Mouse (Mus musculus) midbrain, embryonic 16.5 days (tissue): ENCODE data around the gene Zfp266. TPM values are rescaled to one million over a fixed set of nuclear protein-coding genes. Genes with fewer than 3 reads are reported as not detected.
A peak's percentile ranks its signal among the peaks of the same experiment; 100 is the strongest.

Experiments
- ATAC-seq: fragments of 200-750 bp; cut with Nextera tagmentation; 2 replicates; pipeline ENCODE4 v1.8.0; 2017; ENCODE audit warnings: moderate TSS enrichment
- H3K27ac ChIP-seq: fragments of 300-500 bp; sonication (generic); 2 replicates; pipeline ENCODE4 v1.5.1; 2014; ENCODE audit warnings: mild to moderate bottlenecking, low read length, mixed read lengths
- H3K27me3 ChIP-seq: fragments of 300-500 bp; sonication (generic); 2 replicates; pipeline ENCODE4 v1.6.1; 2014; ENCODE audit warnings: low read depth, low read length, mixed read lengths; ENCODE audit not compliant: control insufficient read depth, insufficient read depth
- H3K36me3 ChIP-seq: fragments of 300-500 bp; sonication (generic); 2 replicates; pipeline ENCODE4 v1.6.1; 2014; ENCODE audit warnings: mild to moderate bottlenecking, low read length, moderate library complexity, mixed read lengths; ENCODE audit not compliant: control insufficient read depth, insufficient read depth
- H3K4me1 ChIP-seq: fragments of 300-500 bp; sonication (generic); 2 replicates; pipeline ENCODE4 v1.6.1; 2014; ENCODE audit warnings: mild to moderate bottlenecking, low read length, mixed read lengths; ENCODE audit not compliant: control insufficient read depth, insufficient read depth
- H3K4me2 ChIP-seq: fragments of 300-500 bp; sonication (generic); 2 replicates; pipeline ENCODE4 v1.6.1; 2014; ENCODE audit warnings: mild to moderate bottlenecking, low read length, mixed read lengths
- H3K4me3 ChIP-seq: fragments of 300-500 bp; sonication (generic); 2 replicates; pipeline ENCODE4 v1.5.1; 2014; ENCODE audit warnings: low read depth, mild to moderate bottlenecking, low read length, moderate library complexity, mixed read lengths
- H3K9ac ChIP-seq: fragments of 300-500 bp; sonication (generic); 2 replicates; pipeline ENCODE4 v1.6.1; 2014; ENCODE audit warnings: low read depth, low read length, mixed read lengths
- H3K9me3 ChIP-seq: fragments of 300-500 bp; sonication (generic); replicated peaks from 2 replicates; pipeline ENCODE4 v1.6.1; 2014; ENCODE audit warnings: mild to moderate bottlenecking, low read length, mixed read lengths; ENCODE audit not compliant: control insufficient read depth, poor library complexity, severe bottlenecking
- WGBS: fragments of 180-500 bp; shearing (Covaris S2); extraction: QIAGEN DNeasy Blood & Tissue Kit; methylation state at CpG from one replicate; pipeline ENCODE4 v1.1.7; 2014; 5-methylcytosine and 5-hydroxymethylcytosine counted together
- polyA plus RNA-seq: library from polyadenylated mRNA; unstranded; fragments of >200 nt; fragmentation: Nextera tagmentation; extraction: Ambion mirVana; gene quantifications from 2 replicates; pipeline ENCODE4 v1.2.1, GENCODE M21; 2015

The Zfp266 gene
- polyA plus RNA-seq, 1 experiment from 2014 or later: 109 TPM

- ATAC-seq: peak; percentile 77
- Histone ChIP-seq H3K4me2 (no peak overlapping the region), H3K4me1 (no peaks in the 10 kb centered on the region), H3K9me3 (no peaks in the 10 kb centered on the region), H3K9ac (no peak overlapping the region), H3K27me3 (no peaks in the 10 kb centered on the region; the same call in 1 of the 2 replicates), H3K27ac (no peak overlapping the region), H3K36me3 (peaks cover 33% of the 10 kb centered on the region), H3K4me3 (no peak overlapping the region)
- 59% methylated on average over 7 of the region's 7 CpGs for WGBS
Measured at GRCm38 (mm10) chr9:20466761-20467442, 54.3 kb downstream of the Zfp266 start.

- under 1% methylated on average over 48 of the region's 48 CpGs for whole genome bisulfite sequencing
- no peaks in the 10 kb centered on the region for H3K9me3 ChIP-seq
Measured at GRCm38 (mm10) chr9:20459377-20460317, 61.6 kb downstream of the Zfp266 start, which contains the start of gene Zfp26. Gene Zfp26, minus strand, starts transcription at chr9:20460162.

GRCm38 (mm10) chr9:20453647-20454046 is 67.6 kb downstream of the Zfp266 start:
- Histone ChIP-seq H3K9me3 (no peaks in the 10 kb centered on the region), H3K36me3 (peaks cover 5% of the 10 kb centered on the region; the same call in 1 of the 2 replicates), H3K4me3 (no peak overlapping the region), H3K27ac (no peak overlapping the region), H3K9ac (no peak overlapping the region), H3K4me2 (no peak overlapping the region), H3K4me1 (peaks cover 6% of the 10 kb centered on the region), H3K27me3 (no peaks in the 10 kb centered on the region)
- no peak for ATAC-seq
- 93% methylated on average over 4 of the region's 4 CpGs for WGBS

More at GRCm38 (mm10) chr9:20459377-20460317, 61.6 kb downstream of the Zfp266 start, which contains the start of gene Zfp26:
- H3K4me3 ChIP-seq: peak within 1 kb of the TSS; percentile 80
- peak within 1 kb of the TSS; percentile 89 for H3K9ac ChIP-seq
- peaks cover 16% of the 10 kb centered on the region for H3K4me1 ChIP-seq
- peak; percentile 91 for ATAC-seq
- peak within 1 kb of the TSS; percentile 84 for H3K27ac ChIP-seq
- H3K36me3 ChIP-seq: peaks cover 5% of the 10 kb centered on the region; the same call in 1 of the 2 replicates
- H3K4me2 ChIP-seq: peak within 1 kb of the TSS; percentile 97
- H3K27me3 ChIP-seq: no peaks in the 10 kb centered on the region; the same call in 1 of the 2 replicates

GRCm38 (mm10) chr9:20451493-20451892 is 69.7 kb downstream of the Zfp266 start:
- Histone ChIP-seq H3K9me3 (no peaks in the 10 kb centered on the region), H3K4me2 (no peak overlapping the region), H3K4me1 (no peaks in the 10 kb centered on the region), H3K27me3 (no peaks in the 10 kb centered on the region), H3K27ac (no peak overlapping the region), H3K36me3 (peaks cover 8% of the 10 kb centered on the region; the same call in 1 of the 2 replicates), H3K4me3 (no peak overlapping the region), H3K9ac (no peak overlapping the region)
- 97% methylated on average over 1 of the region's 1 CpGs for WGBS
- no peak for ATAC-seq

Other genes with a start within 250 kb of the Zfp266 start
- gene Olfr39, start 239.1 kb downstream of the Zfp266 start, polyA plus RNA-seq: not detected in 2 replicates
- gene Olfr873, start 222.9 kb downstream of the Zfp266 start, polyA plus RNA-seq: not detected in 2 replicates
- 0.16 TPM in 1 of 2 replicates, not detected in the other for gene Olfr18, start 185.3 kb downstream of the Zfp266 start, polyA plus RNA-seq
- gene Zfp560, start 136.2 kb downstream of the Zfp266 start, polyA plus RNA-seq: 37.3 and 38.5 TPM in 2 replicates
- 13.5 and 16.7 TPM in 2 replicates for gene Zfp26, start 61.3 kb downstream of the Zfp266 start, polyA plus RNA-seq
- gene Zfp426, start 28.7 kb downstream of the Zfp266 start, polyA plus RNA-seq: 33.2 and 35.0 TPM in 2 replicates
- gene Zfp846, start 59.9 kb upstream of the Zfp266 start, polyA plus RNA-seq: 48.1 and 55.5 TPM in 2 replicates
- gene Ubl5, start 121.5 kb upstream of the Zfp266 start, polyA plus RNA-seq: 444 and 482 TPM in 2 replicates
- 13.8 and 14.7 TPM in 2 replicates for gene Fbxl12, start 123.3 kb upstream of the Zfp266 start, polyA plus RNA-seq
- gene Pin1, start 130.7 kb upstream of the Zfp266 start, polyA plus RNA-seq: 61.0 and 61.6 TPM in 2 replicates
- gene Olfm2, start 224.9 kb upstream of the Zfp266 start, polyA plus RNA-seq: 225 and 251 TPM in 2 replicates